Mouse (Mus musculus) heart, embryonic 10.5 days (tissue): Measurements from ENCODE around the gene Ptpn18. TPM values are rescaled to one million over a fixed set of nuclear protein-coding genes. Genes with fewer than 3 reads are reported as not detected.

Experiments used
- DNase-seq: peaks from one replicate; pipeline ENCODE4 v3.0.0-alpha.2; 2017; ENCODE audit warnings: low spot score
- H3K27ac ChIP-seq: fragments of 300-500 bp; sonication (generic); 2 replicates; pipeline ENCODE4 v1.5.1; 2016; ENCODE audit warnings: mild to moderate bottlenecking
- H3K27me3 ChIP-seq: fragments of 300-500 bp; sonication (generic); 2 replicates; pipeline ENCODE4 v1.6.1; 2016; ENCODE audit warnings: mild to moderate bottlenecking; ENCODE audit not compliant: poor library complexity, insufficient read depth, severe bottlenecking
- H3K36me3 ChIP-seq: fragments of 300-500 bp; sonication (generic); 2 replicates; pipeline ENCODE4 v1.6.1; 2016; ENCODE audit warnings: mild to moderate bottlenecking, moderate library complexity
- H3K4me1 ChIP-seq: fragments of 300-500 bp; sonication (generic); 2 replicates; pipeline ENCODE4 v1.6.1; 2016; ENCODE audit warnings: mild to moderate bottlenecking
- H3K4me3 ChIP-seq: fragments of 300-500 bp; sonication (generic); 2 replicates; pipeline ENCODE4 v1.5.1; 2016; ENCODE audit warnings: mild to moderate bottlenecking, moderate library complexity
- H3K9me3 ChIP-seq: fragments of 300-500 bp; sonication (generic); 2 replicates; pipeline ENCODE4 v1.6.1; 2016; ENCODE audit warnings: mild to moderate bottlenecking, moderate library complexity
- WGBS: fragments of 180-500 bp; shearing (Covaris S2); methylation state at CpG from one replicate; pipeline ENCODE4 v1.1.7; 2016; 5-methylcytosine and 5-hydroxymethylcytosine counted together
- polyA plus RNA-seq: library from polyadenylated mRNA; unstranded; fragments of >200 nt; fragmentation: Nextera tagmentation; extraction: Ambion mirVana; gene quantifications from 2 replicates; pipeline ENCODE4 v1.2.1, GENCODE M21; 2016

Ptpn18 gene
- polyA plus RNA-seq, 1 experiment from 2014 or later: 8.1 TPM

DNA sequence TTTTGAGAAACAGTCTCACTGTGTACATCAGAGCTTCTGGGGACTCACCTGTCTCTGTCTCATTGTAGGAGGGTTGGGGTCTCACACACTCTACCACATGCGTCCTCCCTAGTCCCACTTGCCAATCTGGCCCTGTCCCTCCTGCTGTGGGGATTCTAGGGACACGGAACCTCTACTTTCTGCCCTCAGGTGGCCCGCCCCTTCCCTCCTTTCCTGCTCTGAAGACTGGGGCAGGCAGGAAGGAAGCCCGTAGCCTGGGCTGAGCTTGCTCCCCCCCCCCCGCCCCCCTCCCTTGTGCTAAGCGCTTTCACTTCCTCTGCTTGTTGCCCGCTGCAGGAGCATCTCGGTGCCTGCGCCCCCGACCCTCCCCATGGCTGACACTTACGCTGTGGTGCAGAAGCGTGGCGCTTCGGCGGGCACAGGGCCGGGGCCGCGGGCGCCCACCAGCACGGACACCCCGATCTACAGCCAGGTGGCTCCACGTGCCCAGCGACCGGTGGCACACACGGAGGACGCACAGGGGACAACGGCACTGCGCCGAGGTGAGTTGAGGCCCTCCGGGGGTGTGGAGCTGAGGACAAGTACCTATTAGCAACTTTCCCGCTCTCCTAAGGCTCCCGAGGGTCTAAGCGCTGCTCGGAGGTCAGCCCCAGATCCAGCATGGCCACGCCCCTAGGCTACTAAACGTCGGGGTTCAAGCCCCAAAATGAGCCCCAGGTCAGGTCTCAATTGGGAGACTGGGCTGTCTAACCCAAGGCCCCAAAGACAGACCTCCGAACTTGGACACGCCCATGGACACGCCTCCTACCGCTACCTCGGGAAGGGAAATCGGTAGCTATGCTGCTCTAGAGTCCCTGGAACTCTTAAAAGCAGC lies 13.1 kb downstream of the Ptpn18 start:
- Histone ChIP-seq H3K4me1 (peaks cover 18% of the 10 kb centered on the region), H3K9me3 (no peaks in the 10 kb centered on the region), H3K27ac (peak overlapping the region; percentile 78), H3K4me3 (peak overlapping the region; percentile 72), H3K27me3 (peaks cover 32% of the 10 kb centered on the region), H3K36me3 (no peaks in the 10 kb centered on the region)
- DNase-seq: no peak
- WGBS: under 1% methylated on average over 42 of the region's 43 CpGs

- Histone ChIP-seq H3K27me3 (0 out of 2 replicates have a peak, but pooled peaks cover 4% of the 10 kb centered on the region), H3K9me3 (no peaks in the 10 kb centered on the region), H3K4me1 (peaks cover 17% of the 10 kb centered on the region), H3K27ac (peak overlapping the region; percentile 70), H3K4me3 (peak overlapping the region; percentile 24), H3K36me3 (no peaks in the 10 kb centered on the region)
- DNase-seq: peak; percentile 77
- 20% methylated on average over 11 of the region's 11 CpGs for WGBS
Observed at GRCm38 (mm10) chr1:34478891-34479655, 19.5 kb downstream of the Ptpn18 start.

GRCm38 (mm10) chr1:34480801-34481200 lies 21.2 kb downstream of the Ptpn18 start:
- no peak overlapping the region for H3K4me3 ChIP-seq
- no peaks in the 10 kb centered on the region for H3K36me3 ChIP-seq
- H3K9me3 ChIP-seq: no peaks in the 10 kb centered on the region
- 0 out of 2 replicates have a peak, but pooled peaks cover 3% of the 10 kb centered on the region for H3K27me3 ChIP-seq
- H3K4me1 ChIP-seq: peaks cover 22% of the 10 kb centered on the region
- no peak overlapping the region for H3K27ac ChIP-seq
- 51% methylated on average over 5 of the region's 5 CpGs for WGBS
- DNase-seq: no peak

DNA sequence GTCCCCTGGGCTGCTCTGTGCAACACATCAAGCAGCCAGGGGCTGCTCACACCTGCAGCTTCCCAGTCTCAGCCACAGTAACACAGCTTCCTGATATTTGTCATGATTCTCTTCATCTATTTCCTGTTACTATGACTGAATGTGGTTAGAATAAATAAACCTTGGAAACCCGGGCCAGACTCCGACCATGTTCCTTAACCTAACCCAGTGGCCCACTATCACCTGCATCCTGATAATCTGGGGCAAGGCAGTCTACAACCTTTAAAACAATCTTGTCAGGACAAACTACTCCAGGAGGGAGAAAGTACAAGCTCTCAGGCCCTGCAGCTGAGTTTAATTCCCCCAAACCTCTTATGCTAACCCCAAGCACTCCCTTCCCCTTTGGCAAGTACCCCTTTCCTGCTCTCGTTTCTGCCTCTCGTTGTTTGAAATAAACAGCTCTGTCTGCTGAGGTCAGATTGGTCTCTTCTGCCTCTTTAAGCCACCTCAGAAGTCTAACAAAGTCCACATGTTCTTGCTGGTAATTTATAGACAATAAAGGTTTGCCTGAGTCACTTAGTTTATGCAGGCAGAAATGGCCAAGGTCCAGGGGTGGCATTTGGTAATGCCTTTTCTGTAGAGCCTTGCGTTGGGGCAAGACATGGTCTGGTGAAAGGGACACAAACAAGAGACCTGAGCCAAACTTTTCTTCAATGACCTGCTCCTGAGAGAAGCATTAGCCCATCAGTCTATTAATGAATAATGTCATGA lies 22.5 kb downstream of the Ptpn18 start:
- no peaks in the 10 kb centered on the region for H3K27me3 ChIP-seq
- H3K36me3 ChIP-seq: no peaks in the 10 kb centered on the region
- no peak overlapping the region for H3K27ac ChIP-seq
- no peak for DNase-seq
- peaks cover 22% of the 10 kb centered on the region for H3K4me1 ChIP-seq
- 69% methylated on average over 5 of the region's 5 CpGs for WGBS
- H3K4me3 ChIP-seq: no peak overlapping the region
- H3K9me3 ChIP-seq: no peaks in the 10 kb centered on the region

- peaks cover 11% of the 10 kb centered on the region for H3K4me1 ChIP-seq
- 60% methylated on average over 10 of the region's 10 CpGs for WGBS
- DNase-seq: no peak
- no peaks in the 10 kb centered on the region for H3K36me3 ChIP-seq
- no peaks in the 10 kb centered on the region for H3K9me3 ChIP-seq
- no peak overlapping the region for H3K27ac ChIP-seq
- no peak overlapping the region for H3K4me3 ChIP-seq
- no peaks in the 10 kb centered on the region for H3K27me3 ChIP-seq
Observed at GRCm38 (mm10) chr1:34484470-34484869, 24.9 kb downstream of the Ptpn18 start.

DNA sequence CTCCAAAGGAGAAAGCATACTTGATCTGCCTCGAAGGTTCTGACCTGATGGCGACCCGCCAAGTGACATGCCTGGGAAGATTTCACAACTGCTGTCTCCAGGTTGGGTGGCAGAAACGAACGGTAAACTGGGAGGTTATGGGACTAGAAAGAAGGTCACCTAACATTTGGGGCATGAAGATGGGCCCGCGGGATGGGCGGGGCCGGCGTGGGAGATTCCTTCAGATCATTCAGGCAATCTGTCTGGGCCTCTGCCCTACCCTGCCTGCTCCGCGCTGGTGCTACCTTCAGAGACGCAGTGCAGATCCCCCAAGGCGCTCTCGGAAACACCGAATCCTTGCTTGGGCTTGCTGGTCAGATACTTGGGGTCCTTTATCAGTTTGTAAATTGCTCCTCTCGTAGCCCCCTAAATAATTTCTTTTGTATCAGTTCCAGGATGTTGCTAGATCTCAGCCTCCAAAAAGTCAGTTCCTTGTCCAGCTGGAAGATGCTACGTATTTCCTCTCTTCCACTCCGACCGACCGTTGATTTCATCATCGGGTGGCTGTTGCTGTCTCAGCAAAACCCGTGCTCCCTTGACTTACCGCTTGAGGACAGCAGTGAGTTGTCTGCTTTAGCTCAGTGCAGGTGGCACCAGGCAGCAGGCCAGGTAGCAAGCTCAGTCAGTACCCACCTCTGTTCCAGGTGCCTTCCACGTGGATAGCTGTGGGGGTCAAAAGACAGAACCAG lies 26.1 kb downstream of the Ptpn18 start:
- peak overlapping the region; percentile 54 for H3K4me3 ChIP-seq
- DNase-seq: no peak
- no peaks in the 10 kb centered on the region for H3K36me3 ChIP-seq
- H3K4me1 ChIP-seq: peaks cover 6% of the 10 kb centered on the region
- H3K9me3 ChIP-seq: no peaks in the 10 kb centered on the region
- 7% methylated on average over 25 of the region's 25 CpGs for WGBS
- no peak overlapping the region; the same call in 1 of the 2 replicates for H3K27ac ChIP-seq
- no peaks in the 10 kb centered on the region for H3K27me3 ChIP-seq

DNA sequence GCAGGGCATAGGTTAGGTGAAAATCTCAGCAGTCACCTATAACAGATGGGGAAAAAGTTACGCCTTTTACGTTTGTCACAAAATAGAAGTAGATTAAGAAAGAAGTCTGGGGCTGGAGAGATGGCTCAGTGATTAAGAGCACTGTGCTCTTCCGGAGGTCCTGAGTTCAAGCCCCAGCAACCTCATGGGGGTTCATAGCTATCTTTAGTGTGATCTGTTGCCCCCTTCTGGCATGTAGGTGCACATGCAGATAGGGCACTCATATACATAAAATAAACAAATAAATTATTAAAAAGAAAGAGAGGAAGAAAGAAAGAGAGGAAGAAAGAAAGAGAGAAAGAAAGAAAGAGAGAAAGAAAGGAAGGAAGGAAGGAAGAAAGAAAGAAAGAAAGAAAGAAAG lies 27.8 kb downstream of the Ptpn18 start:
- Histone ChIP-seq H3K4me3 (no peak overlapping the region), H3K36me3 (no peaks in the 10 kb centered on the region), H3K27me3 (no peaks in the 10 kb centered on the region), H3K27ac (no peak overlapping the region), H3K4me1 (peaks cover 6% of the 10 kb centered on the region), H3K9me3 (no peaks in the 10 kb centered on the region)
- 88% methylated on average over 3 of the region's 3 CpGs for WGBS
- no peak for DNase-seq

DNA sequence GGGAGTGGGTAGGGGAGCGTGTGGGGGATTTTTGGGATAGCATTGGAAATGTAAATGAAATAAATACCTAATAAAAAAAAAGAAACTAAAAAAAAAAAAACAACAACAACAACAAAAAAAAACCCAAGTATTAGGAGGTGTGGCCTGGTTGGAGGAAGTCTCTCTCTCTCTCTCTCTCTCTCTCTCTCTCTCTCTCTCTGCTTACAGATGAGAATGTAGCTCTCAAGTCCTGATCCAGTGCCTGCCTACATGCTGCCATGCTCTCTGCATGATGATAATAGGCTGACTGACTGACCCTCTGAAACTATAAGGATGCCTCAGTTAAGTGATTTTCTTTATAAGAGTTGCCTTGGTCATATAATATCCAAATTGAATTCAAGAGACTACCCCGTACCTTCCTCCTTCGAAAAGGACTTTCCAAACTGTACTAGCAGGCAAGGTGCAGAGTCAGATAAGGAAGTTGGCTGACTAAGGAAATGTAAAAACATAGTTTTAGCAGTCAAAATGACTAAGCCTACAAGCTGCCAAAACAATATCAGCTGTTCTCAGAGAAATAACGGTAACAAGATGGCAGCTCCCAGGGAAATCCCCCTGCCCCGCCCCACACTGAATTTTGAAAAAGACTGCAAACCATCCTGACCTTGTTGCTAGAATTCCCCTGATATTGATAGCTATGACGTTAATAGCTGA lies 30.4 kb downstream of the Ptpn18 start:
- peaks cover 6% of the 10 kb centered on the region for H3K4me1 ChIP-seq

DNA sequence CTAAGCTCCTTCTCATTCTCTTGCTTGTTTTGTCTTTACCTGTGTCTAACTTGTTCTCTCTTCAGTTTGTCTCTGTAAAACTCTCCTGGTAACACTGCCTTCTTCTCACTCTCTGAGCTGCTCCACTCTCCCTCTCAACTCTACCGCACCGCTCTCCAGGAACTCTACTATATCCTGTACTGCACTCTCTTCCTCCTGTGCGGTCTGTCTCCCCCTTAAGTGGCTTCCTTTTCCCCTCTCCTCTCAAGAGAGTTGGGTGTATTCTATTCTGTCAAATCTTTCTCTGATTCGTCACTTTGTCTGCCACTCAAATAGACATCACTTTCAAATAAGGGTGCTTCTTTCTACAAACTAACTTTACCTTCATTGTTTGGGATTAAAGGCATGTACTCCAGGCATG lies 31.9 kb downstream of the Ptpn18 start:
- no peak for DNase-seq
- Histone ChIP-seq H3K27ac (no peak overlapping the region), H3K9me3 (no peaks in the 10 kb centered on the region), H3K36me3 (no peaks in the 10 kb centered on the region), H3K4me3 (no peak overlapping the region), H3K27me3 (no peaks in the 10 kb centered on the region), H3K4me1 (no peaks in the 10 kb centered on the region)
- WGBS: 78% methylated on average over 4 of the region's 4 CpGs

More for the DNA sequence above, 30.4 kb downstream of the Ptpn18 start:
- no peaks in the 10 kb centered on the region for H3K9me3 ChIP-seq
- H3K27ac ChIP-seq: no peak overlapping the region
- 86% methylated on average over 6 of the region's 6 CpGs for WGBS
- H3K36me3 ChIP-seq: no peaks in the 10 kb centered on the region
- no peak for DNase-seq
- H3K4me3 ChIP-seq: no peak overlapping the region
- no peaks in the 10 kb centered on the region for H3K27me3 ChIP-seq

DNA sequence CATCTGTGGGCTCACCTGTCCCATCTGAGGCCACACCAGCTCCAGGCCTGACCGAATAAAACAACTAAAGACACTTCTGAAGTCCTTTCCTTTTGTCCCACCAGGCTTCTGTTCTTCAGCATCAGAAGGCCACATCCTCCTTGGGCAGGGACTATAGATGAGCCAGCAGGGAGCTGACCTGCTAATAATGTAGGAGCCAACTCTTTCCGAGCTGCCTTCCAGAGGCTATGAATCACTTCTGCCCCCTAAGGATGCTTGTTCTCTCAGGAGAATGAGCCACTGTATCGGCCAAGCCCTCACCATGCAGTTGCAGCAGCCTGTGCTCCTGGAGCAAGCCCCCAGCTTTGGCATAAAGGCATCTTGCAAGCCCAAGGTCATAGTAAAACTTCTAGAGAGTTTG lies 43.4 kb downstream of the Ptpn18 start:
- H3K27me3 ChIP-seq: no peaks in the 10 kb centered on the region
- peaks cover 11% of the 10 kb centered on the region; the same call in 1 of the 2 replicates for H3K4me1 ChIP-seq
- H3K36me3 ChIP-seq: no peaks in the 10 kb centered on the region
- DNase-seq: no peak
- 54% methylated on average over 3 of the region's 3 CpGs for WGBS
- H3K9me3 ChIP-seq: no peaks in the 10 kb centered on the region
- no peak overlapping the region for H3K27ac ChIP-seq
- no peak overlapping the region for H3K4me3 ChIP-seq

- no peak overlapping the region for H3K27ac ChIP-seq
- no peaks in the 10 kb centered on the region for H3K9me3 ChIP-seq
- no peak for DNase-seq
- no peaks in the 10 kb centered on the region for H3K36me3 ChIP-seq
- H3K4me3 ChIP-seq: no peak overlapping the region
- WGBS: 68% methylated on average over 7 of the region's 7 CpGs
- peaks cover 10% of the 10 kb centered on the region for H3K4me1 ChIP-seq
- H3K27me3 ChIP-seq: no peaks in the 10 kb centered on the region
Observed at GRCm38 (mm10) chr1:34505307-34505706, 45.7 kb downstream of the Ptpn18 start.
